Mouse (Mus musculus) small intestine, adult 2 months (tissue): ENCODE measurements around the gene Hmgb1.

Experiments
- CTCF ChIP-seq: fragments of 200-500 bp; IDR thresholded peaks from 2 replicates; pipeline ENCODE4 v1.5.1; 2012; ENCODE audit warnings: low read depth, mild to moderate bottlenecking, control low read depth, inconsistent platforms, low read length, moderate library complexity, mixed read lengths; ENCODE audit not compliant: insufficient replicate concordance, insufficient read length; ENCODE audit errors: extremely low read depth
- POLR2A ChIP-seq: fragments of 200-500 bp; IDR thresholded peaks from 2 replicates; pipeline ENCODE4 v1.6.1; 2012; ENCODE audit warnings: low read depth, mild to moderate bottlenecking, control low read depth, inconsistent platforms, low read length, moderate library complexity

- TF ChIP-seq POLR2A (no peak), CTCF (no peak)
Observed at GRCm38 (mm10) chr5:149140336-149140735, 44.0 kb downstream of the Hmgb1 start.
